Mouse (Mus musculus) midbrain, embryonic 16.5 days (tissue): Measurements from ENCODE around the gene Enpep. TPM values are rescaled to one million over a fixed set of nuclear protein-coding genes. Genes with fewer than 3 reads are reported as not detected.

Experiments
- ATAC-seq: fragments of 200-750 bp; cut with Nextera tagmentation; 2 replicates; pipeline ENCODE4 v1.8.0; 2017; ENCODE audit warnings: moderate TSS enrichment
- H3K27ac ChIP-seq: fragments of 300-500 bp; sonication (generic); 2 replicates; pipeline ENCODE4 v1.5.1; 2014; ENCODE audit warnings: mild to moderate bottlenecking, low read length, mixed read lengths
- H3K27me3 ChIP-seq: fragments of 300-500 bp; sonication (generic); 2 replicates; pipeline ENCODE4 v1.6.1; 2014; ENCODE audit warnings: low read depth, low read length, mixed read lengths; ENCODE audit not compliant: control insufficient read depth, insufficient read depth
- H3K36me3 ChIP-seq: fragments of 300-500 bp; sonication (generic); 2 replicates; pipeline ENCODE4 v1.6.1; 2014; ENCODE audit warnings: mild to moderate bottlenecking, low read length, moderate library complexity, mixed read lengths; ENCODE audit not compliant: control insufficient read depth, insufficient read depth
- H3K4me1 ChIP-seq: fragments of 300-500 bp; sonication (generic); 2 replicates; pipeline ENCODE4 v1.6.1; 2014; ENCODE audit warnings: mild to moderate bottlenecking, low read length, mixed read lengths; ENCODE audit not compliant: control insufficient read depth, insufficient read depth
- H3K4me2 ChIP-seq: fragments of 300-500 bp; sonication (generic); 2 replicates; pipeline ENCODE4 v1.6.1; 2014; ENCODE audit warnings: mild to moderate bottlenecking, low read length, mixed read lengths
- H3K4me3 ChIP-seq: fragments of 300-500 bp; sonication (generic); 2 replicates; pipeline ENCODE4 v1.5.1; 2014; ENCODE audit warnings: low read depth, mild to moderate bottlenecking, low read length, moderate library complexity, mixed read lengths
- H3K9ac ChIP-seq: fragments of 300-500 bp; sonication (generic); 2 replicates; pipeline ENCODE4 v1.6.1; 2014; ENCODE audit warnings: low read depth, low read length, mixed read lengths
- H3K9me3 ChIP-seq: fragments of 300-500 bp; sonication (generic); replicated peaks from 2 replicates; pipeline ENCODE4 v1.6.1; 2014; ENCODE audit warnings: mild to moderate bottlenecking, low read length, mixed read lengths; ENCODE audit not compliant: control insufficient read depth, poor library complexity, severe bottlenecking
- WGBS: fragments of 180-500 bp; shearing (Covaris S2); extraction: QIAGEN DNeasy Blood & Tissue Kit; methylation state at CpG from one replicate; pipeline ENCODE4 v1.1.7; 2014; 5-methylcytosine and 5-hydroxymethylcytosine counted together
- polyA plus RNA-seq: library from polyadenylated mRNA; unstranded; fragments of >200 nt; fragmentation: Nextera tagmentation; extraction: Ambion mirVana; gene quantifications from 2 replicates; pipeline ENCODE4 v1.2.1, GENCODE M21; 2015

Gene Enpep
- polyA plus RNA-seq, 1 experiment from 2014 or later: 2.2 TPM

DNA sequence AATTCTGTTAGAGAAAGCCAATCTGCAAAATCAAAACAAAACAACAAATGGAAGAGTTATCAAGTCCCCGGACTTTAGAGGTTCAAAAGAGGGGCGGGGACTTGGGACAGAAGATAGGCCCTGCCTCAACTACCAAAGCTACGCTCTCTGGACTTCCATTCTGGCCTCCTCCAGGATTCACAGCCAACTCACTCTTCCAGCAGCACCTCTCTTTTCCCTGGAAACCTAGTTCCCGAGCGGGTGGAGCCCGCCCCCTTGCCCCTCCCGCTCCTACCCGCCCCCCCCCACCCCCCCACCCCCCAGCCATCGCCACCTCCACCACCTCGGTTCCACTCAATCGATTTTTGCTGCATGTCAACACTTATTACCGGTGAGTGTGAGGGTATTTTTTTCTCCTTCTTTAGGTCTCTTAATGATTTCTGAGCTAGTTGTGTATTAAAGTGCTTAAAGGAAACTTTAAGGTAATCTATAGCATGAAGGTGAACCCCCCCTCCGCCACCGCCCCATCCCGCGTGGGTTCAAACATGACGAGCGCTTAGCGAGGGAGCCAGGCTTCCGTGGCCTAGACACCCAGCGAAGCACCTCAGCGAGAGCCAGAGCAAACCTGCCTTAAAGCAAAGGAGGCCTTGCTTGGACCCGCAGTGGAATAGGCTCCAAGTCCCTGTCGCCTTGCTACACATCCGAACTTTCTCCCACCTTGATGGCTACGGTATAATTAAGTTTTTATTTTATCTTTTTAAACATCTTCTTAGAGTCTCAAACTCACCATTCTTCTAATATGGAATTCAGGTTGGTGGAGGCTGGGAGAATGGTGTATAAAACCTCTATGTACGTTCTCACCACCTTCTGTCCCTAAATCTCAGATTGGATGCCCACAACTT is 110.9 kb downstream of the Enpep start:
- Histone ChIP-seq H3K4me3 (no peak overlapping the region), H3K36me3 (no peaks in the 10 kb centered on the region), H3K4me1 (no peaks in the 10 kb centered on the region), H3K9ac (no peak overlapping the region), H3K4me2 (no peak overlapping the region), H3K27me3 (peaks cover 39% of the 10 kb centered on the region), H3K9me3 (no peaks in the 10 kb centered on the region), H3K27ac (no peak overlapping the region)
- no peak for ATAC-seq
- 1% methylated on average over 25 of the region's 27 CpGs for WGBS

DNA sequence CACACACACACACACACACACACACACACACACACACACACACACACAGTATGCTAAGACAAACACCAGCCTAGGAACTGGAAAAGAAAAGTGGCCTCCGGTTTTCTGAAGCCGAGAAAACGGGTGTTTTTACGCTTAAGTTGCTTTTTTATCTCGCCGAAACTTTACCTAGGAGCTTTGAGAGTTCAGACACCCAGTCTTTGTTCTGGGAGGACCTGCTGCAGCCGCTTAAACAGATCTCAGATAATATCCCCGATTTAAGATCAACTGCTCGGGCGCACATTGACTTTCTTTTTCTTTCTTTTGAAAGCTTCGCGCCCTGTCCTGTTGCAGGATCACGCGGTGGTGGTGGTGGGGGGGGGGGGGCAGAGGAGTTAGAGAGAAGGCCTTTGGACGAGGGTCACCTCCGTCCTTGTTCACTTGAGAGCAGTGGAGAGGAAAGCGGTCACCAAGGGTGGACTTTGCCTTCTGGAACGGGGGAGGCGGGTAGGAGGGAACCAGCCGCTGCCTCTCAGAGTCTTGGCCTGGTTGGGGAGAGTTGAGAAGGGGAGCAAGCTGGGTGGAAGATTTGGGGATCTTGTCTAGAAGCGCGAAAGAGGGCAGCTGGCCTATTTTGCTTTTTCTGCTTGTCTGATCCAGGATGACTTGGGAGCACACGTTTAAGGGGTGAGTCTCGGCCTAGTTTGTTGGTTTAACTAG is 111.7 kb downstream of the Enpep start:
- Histone ChIP-seq H3K36me3 (no peaks in the 10 kb centered on the region), H3K4me1 (no peaks in the 10 kb centered on the region; the same call in 1 of the 2 replicates), H3K27ac (no peak overlapping the region), H3K4me2 (no peak overlapping the region), H3K9me3 (no peaks in the 10 kb centered on the region), H3K27me3 (peaks cover 33% of the 10 kb centered on the region), H3K9ac (no peak overlapping the region), H3K4me3 (no peak overlapping the region)
- 1% methylated on average over 24 of the region's 24 CpGs for WGBS
- ATAC-seq: no peak

DNA sequence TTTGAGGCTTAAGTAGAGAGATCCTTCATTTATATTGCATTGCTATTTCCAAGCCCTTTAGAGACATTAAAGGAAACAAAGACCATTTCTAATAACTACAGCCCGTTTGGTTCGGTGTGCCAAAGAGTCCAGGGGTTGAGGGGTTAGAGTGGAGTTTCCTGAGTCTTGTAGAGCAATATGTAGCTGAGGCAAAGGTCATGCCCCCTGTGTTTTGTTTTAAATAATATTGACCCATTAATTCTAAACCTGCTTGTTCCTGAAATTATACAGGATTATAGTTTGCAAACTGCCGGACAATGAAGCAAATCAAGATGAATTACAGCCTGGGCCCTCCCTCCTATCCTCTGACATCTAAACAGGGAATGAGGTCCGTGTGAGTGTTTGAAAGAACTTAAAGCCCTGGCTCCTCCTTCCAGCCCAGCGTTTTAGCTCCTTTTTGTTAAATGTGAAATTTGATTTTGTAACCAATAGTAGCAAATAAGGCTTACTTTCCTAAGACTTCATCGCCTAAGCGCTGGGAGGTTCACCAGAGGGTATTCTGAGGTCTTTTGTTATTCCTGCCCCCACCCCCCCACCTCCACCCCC is 112.3 kb downstream of the Enpep start:
- Histone ChIP-seq H3K4me1 (no peaks in the 10 kb centered on the region; the same call in 1 of the 2 replicates), H3K9ac (no peak overlapping the region), H3K27me3 (peaks cover 28% of the 10 kb centered on the region), H3K9me3 (no peaks in the 10 kb centered on the region), H3K4me2 (no peak overlapping the region), H3K4me3 (no peak overlapping the region), H3K36me3 (no peaks in the 10 kb centered on the region), H3K27ac (no peak overlapping the region)
- under 1% methylated on average over 7 of the region's 7 CpGs for WGBS
- no peak for ATAC-seq

Other genes starting within 250 kb of the Enpep start
- 29.0 and 37.9 TPM in 2 replicates for gene Pitx2, start 132.8 kb downstream of the Enpep start, polyA plus RNA-seq
- 42.5 and 46.7 TPM in 2 replicates for gene Elovl6, start 199.6 kb upstream of the Enpep start, polyA plus RNA-seq